Mouse (Mus musculus) Muller cell, postnatal 12 days (primary cell): ENCODE measurements around the gene Rnf215.
"Not testable (repeated sequence)": the region's sequence is repeated elsewhere in the genome, so short reads cannot be mapped to it uniquely, and the experiment has no call there.

ENCODE experiments used
- DNase-seq: peaks from one replicate; pipeline ENCODE4 v3.0.0-alpha.2; 2015; ENCODE audit errors: inconsistent ontology term

Gene Rnf215

GRCm38 (mm10) chr11:4147098-4147497 lies 12.1 kb downstream of the Rnf215 start:
- DNase-seq: no peak

DNA sequence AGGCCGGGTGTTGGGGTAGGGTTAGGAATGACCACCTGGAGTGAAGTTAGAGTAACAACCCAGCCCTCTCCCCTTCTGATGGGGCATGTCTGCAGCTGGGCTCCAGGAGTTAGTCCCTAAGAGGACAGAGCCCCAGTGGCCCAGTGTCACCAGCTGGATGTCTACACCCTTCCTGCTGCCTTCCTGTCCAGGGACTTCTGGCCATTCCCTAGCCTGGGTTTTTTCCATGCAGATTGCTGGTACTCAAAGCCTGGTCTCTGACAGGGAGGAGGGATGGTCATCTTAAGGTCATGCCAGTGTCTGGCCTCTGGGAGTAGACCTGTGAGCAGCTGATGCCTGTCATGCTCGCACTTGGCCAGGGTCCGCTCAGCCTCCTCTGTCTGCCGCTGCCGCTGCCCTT lies 13.1 kb downstream of the Rnf215 start:
- no peak for DNase-seq

DNA sequence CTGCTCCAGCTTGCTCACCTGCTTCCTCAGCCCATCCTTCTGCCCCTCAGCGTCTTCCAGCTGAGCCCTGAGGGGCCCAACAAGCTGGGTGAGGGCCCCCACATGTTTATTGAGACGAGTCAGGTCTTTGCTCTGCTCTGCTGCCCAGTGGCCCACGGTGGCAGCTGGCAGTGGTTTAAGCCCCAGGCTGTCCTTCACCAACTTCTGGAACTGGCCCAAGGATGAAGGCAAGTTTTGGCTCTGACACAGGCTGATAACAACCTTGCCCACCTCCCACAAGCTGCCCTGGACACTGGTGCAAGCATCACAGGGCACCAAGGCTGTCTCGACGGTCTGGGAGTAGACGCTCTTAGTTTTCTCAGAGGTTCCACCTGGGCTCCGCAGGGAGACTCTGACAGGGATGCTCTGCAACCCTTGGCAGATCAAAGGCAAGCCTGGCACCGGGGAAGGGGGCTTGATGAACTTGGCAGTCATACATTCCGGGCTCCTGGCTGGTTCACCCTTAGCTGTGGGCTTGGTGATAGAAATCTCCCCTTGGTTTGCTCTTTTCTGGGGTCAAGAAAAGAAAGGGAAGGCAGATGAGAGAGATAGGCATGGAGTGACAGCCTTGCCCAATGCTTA lies 13.6 kb downstream of the Rnf215 start:
- no peak for DNase-seq

DNA sequence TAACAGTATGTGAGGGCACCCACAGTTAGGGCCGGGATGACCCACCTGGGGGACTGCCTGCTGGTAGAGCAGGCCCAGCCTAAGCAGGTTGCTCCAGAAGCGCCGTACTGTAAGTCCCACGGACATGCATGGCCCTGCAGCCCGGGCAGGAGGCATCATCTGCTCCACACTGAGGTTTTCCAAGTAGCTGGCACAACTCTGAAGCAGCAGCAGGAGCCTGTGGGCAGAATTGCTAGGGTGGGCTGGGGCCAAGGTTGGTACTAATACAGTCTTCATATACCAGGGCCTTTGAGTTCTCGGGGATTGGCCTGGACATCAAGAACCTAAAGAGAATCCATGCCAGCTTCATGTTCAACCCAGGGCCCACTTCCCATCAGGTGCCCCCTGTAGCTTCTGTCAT lies 14.9 kb downstream of the Rnf215 start:
- no peak for DNase-seq

DNA sequence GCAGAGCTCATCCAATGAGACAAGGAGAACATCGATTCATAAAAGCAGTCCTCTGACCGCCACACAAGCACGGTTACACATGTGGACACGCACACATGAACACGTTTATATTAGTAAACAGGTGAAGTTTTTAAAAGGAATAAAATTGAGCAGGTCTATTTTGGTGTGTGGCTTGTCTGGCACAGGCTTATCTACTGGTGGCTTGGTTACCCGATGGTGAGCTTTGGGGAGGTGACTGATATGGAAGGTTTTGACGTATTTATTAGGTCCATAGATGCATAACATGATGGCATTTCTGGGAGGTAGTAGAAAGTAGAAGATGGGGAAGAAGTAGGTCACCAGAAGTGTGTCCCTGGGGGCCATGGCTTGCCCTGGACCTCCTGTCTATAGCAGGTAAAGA lies 18.7 kb downstream of the Rnf215 start:
- DNase-seq: no peak

DNA sequence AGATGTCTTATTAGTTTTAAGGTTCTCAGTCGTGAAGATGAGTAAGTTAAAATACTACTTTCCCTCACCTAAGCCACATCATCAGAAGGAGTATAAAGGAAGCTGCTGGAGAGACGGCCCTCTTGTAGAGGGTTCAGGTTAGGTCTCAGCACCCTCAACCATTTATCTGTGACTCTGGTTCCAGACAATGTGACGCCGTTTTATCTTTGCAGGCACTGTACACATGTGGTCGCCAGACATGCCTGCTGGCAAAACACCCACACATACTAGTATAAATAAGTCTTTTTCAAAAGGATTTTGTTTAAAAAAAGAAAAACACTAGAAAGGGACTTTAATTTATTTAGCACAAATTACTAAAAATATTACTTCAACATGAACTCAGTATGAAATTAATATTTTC lies 20.6 kb downstream of the Rnf215 start:
- no peak for DNase-seq

DNA sequence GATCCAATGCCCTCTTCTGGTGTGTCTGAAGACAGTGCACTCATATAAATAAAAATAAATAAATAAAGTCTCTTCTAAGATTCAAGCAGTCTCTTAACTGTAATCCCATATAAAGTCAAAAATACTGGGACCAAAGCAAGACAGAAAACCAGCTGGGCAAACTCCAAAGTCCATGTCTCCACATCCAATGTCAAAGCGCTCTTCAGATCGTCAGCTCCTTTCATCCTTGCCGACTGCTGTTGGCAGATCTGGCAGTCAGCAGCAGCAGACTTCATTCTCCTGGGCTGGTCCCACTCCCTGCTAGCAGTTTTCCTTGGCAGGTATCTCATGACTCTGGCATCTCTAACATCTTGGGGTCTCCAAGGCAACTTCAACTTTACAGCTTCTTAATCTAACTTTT lies 23.7 kb downstream of the Rnf215 start:
- DNase-seq: no peak

DNA sequence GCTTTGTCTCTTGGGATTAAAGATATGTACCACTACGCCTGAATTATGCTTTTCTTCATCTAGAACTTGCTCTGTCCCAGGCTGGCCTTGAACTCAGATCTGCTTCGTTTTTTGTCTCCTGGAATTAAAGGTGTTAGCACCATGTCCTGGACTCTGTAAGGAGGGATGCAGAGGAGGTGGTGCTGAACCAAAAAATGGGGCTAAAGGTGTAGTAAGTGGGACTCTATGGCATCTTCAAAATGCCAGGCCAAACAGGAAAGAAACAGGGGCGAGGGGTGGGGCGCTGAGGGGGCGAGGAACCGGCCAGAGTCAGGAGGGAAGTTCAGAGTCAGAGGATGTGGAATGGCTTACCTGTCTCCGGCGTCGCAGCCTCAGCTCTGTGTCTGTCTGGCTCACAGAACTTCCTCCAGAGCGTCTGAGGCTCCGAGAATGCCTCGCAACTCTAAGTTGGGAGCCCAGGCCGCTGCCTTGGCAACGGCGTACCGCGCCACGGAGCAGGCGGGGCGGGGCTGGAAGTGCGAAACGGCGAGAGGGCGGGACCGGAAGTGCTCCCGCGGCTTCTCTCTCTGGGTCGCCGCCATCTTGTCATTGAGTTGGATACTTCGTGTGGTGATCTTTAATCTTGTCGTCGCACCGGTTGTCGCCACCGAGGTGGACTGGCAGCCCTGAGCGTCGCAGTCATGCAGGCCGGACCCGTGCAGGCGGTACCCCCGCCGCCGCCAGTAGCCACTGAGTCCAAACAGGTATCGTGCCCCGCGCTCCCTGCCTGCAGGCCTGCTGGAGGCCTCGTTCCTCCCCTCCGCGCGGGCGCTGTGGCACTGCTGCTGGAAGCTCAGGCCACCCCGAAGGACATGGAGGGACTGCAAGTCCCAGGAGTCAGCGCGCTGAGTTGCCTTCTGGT lies 25.1 kb downstream of the Rnf215 start, which contains the start of the genes Ccdc157 and Sf3a1:
Gene Ccdc157 (minus strand): TSS at position 486 of the 901 bp plus-strand sequence.
Gene Sf3a1 (plus strand): TSS at position 543 of the 901 bp plus-strand sequence.
- peak; percentile 93 for DNase-seq

- DNase-seq: peak; percentile 29
Observed at GRCm38 (mm10) chr11:4160758-4161480, 25.9 kb downstream of the Rnf215 start.

- no peak for DNase-seq
Observed at GRCm38 (mm10) chr11:4164701-4165100, 29.7 kb downstream of the Rnf215 start.

GRCm38 (mm10) chr11:4166467-4167090 lies 31.6 kb downstream of the Rnf215 start:
- DNase-seq: no peak

- DNase-seq: peak; percentile 72
Observed at GRCm38 (mm10) chr11:4174586-4174985, 39.6 kb downstream of the Rnf215 start.

GRCm38 (mm10) chr11:4177716-4178115 lies 42.7 kb downstream of the Rnf215 start:
- peak; percentile 63 for DNase-seq

DNA sequence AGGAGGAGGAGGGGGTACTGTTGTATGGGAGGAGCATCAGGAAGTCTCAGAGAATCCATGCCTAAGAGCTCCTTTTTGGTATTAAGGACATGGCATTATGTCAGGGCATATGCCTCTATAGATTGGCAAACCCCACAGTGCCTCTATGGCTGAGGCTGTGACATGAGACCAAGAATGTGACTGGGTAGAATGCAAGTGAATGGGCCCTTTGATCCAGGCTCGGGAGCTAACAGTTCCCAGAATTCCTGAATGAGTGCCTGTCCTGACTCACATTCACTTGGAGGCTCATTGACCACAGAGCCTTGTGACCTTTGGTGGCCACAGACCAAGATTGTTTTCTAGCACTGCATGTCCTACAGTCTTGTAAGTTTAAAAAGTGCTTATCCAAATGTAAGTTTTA lies 47.1 kb downstream of the Rnf215 start:
- peak; percentile 94 for DNase-seq

- DNase-seq: peak; percentile 77
Observed at GRCm38 (mm10) chr11:4183511-4183910, 48.5 kb downstream of the Rnf215 start.

DNA sequence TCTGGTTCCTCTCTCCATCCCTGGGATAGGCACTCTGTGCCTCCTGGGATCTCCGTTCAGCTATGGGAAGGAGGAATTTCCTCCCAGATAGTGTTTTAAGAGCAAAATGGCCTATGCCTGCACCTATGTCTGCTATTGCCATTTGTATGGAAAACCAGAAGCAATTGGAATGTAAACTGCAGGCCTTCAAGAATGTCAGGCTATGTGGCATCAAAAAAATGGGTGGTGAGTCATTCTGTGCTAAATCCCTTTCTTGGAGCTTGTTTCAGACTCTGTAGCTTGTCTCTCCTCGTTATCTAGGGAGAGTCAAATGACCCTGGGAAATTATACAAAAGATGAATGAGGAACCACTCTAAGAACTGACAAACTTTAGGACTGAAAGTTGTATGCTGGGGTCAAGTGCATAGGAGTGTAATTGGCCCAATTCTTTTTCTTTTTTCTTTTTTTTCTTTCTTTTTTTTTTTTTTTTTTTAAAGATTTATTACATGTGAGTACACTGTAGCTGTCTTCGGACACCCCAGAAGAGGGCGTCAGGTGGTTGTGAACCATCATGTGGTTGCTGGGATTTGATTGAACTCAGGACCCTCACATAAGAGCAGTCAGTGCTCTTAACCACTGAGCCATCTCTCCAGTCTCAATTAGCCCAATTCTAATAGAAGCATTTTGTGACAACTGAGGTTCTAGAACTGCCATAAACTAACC lies 49.4 kb downstream of the Rnf215 start:
- DNase-seq: peak; percentile 81

- DNase-seq: not testable (repeated sequence)
Observed at GRCm38 (mm10) chr11:4185480-4185879, 50.5 kb downstream of the Rnf215 start.

DNA sequence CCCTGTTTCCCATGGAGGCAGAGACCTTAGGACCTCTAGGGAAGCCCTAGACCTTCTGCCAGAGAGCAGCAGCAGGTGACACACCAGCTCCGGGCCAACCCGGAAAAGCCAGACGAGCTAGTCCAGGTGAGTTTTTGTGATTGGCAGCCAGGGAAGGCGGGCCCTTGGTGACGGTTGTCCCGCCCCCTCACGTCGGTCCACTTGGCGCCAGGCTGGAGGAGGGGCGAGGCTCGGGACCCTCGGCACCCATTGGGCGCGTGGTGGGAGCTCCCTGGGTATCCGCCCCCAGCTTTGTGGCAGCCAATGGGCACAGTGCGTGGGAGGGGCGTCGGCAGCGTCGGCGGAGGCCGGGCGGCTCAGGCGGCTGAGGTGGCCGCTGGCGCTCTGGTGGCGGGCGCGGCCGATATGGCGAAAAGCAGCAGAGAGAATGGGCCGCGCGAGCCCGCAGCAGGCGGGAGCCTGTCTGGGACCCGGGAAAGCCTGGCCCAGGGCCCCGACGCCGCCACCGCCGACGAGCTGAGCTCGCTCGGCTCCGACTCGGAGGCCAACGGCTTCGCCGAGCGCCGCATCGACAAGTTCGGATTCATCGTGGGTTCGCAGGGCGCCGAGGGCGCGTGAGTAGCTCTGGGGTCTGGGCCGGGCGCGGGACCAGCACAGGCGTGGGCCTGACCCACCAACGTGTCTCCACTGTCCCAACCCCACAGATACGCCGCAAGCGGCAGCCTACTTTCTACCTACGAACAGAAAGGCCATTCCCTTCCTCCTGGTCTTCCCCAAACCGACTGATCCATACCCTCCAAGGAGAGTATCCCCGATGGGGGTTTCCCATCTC lies 51.7 kb downstream of the Rnf215 start, which contains the start of gene Tbc1d10a:
Gene Tbc1d10a (plus strand): TSS at position 304 of the 832 bp plus-strand sequence.
- DNase-seq: peak; percentile 99

DNA sequence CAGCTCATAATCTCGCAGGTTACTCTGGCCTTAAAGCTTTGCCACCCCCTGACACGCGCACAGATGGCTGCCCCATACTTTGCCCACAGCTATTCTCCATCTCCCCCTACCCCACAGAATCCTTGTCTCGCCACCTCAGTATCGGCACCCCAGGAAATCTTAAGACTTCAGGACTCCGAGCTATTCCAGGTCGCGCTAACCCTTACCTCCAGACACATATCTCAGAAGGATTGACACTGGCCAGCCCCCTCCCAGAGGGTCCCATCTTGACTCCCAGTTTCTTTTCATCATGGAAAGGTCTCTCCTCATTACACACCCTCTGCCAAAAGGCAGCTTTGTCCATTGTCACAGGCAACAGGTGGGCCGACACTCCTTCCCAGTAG lies 52.3 kb downstream of the Rnf215 start:
- no peak for DNase-seq

DNA sequence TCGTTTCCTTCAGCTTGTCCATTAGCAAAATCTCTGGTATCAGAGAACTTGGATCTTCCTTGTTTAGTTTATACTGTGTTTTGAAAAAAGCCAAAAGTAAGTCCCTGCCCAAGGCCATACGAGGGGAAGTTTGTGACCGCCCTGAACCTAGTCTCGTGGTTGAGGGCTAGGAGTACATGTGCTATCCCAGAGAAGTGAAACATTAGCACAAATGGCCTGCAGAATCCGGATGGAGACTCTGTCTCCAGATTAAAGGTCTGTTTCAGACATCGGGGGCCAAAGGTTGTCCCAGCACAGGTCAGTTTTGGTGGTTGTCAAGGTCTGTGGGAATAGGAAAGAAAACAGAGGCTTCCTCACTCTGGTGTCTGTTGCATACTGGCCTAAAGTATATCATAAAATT lies 54.2 kb downstream of the Rnf215 start:
- no peak for DNase-seq
